Mouse (Mus musculus) brain, embryonic 14.5 days (tissue): ENCODE measurements around the gene Cnmd.

Source experiments
- CTCF ChIP-seq: fragments of 200-500 bp; IDR thresholded peaks from 2 replicates; pipeline ENCODE4 v1.5.1; 2012; ENCODE audit warnings: inconsistent platforms, mild to moderate bottlenecking, moderate library complexity, borderline replicate concordance; ENCODE audit not compliant: insufficient read depth, insufficient read length; ENCODE audit errors: extremely low read depth
- POLR2A ChIP-seq: fragments of 200-500 bp; IDR thresholded peaks from 2 replicates; pipeline ENCODE4 v1.6.1; 2012; ENCODE audit warnings: mild to moderate bottlenecking, inconsistent platforms, borderline replicate concordance; ENCODE audit not compliant: poor library complexity, insufficient read depth, insufficient read length, severe bottlenecking; ENCODE audit errors: extremely low read depth

DNA sequence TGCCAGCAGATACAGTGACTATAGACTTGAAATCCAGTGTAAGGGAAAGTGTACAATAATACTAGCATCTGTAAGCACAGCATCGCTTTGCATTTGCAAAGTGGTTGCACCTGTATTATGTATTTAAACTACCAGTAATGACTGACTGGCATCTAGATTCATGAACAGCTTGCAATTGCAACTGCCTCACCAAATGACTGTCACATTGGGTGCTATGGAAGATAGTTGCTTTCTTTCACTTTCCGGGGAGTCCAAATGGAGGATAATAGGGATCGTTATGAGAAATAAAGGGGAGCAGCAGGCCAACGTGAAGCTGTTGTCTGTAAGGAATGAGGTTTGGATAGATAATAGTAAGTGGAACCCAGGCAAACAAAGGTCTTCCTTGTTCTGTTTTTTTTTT is 49.3 kb upstream of the Cnmd start:
- TF ChIP-seq POLR2A (no peak), CTCF (no peak)
